Mouse (Mus musculus) cerebellum, adult 2 months (tissue): ENCODE data around the gene Efnb1.
A peak's percentile ranks its signal among the peaks of the same experiment; 100 is the strongest.

Source experiments
- CTCF ChIP-seq: fragments of 200-500 bp; IDR thresholded peaks from 2 replicates; pipeline ENCODE4 v1.5.1; 2011; ENCODE audit warnings: low read depth, mild to moderate bottlenecking, control low read depth, low read length, moderate library complexity, borderline replicate concordance; ENCODE audit not compliant: insufficient read depth
- POLR2A ChIP-seq: fragments of 200-500 bp; IDR thresholded peaks from 2 replicates; pipeline ENCODE4 v1.6.1; 2011; ENCODE audit warnings: low read length, control low read depth, borderline replicate concordance; ENCODE audit not compliant: insufficient read depth

GRCm38 (mm10) chrX:99130059-99130458 lies 5.9 kb upstream of the Efnb1 start:
- TF ChIP-seq POLR2A (no peak), CTCF (peak; percentile 63)
